Mouse (Mus musculus) liver, embryonic 13.5 days (tissue): ENCODE measurements at regions not wholly inside any gene's neighbourhood (a gene's known extent, or its start where the extent isn't known, plus 50 kb on each side); places are given as distances from the start of the nearest gene placed in this dataset.

ENCODE experiments used
- ATAC-seq: fragments of 200-750 bp; cut with Nextera tagmentation; 2 replicates; pipeline ENCODE4 v1.8.0; 2017; ENCODE audit warnings: low read depth, mild to moderate bottlenecking, moderate number of reproducible peaks, moderate library complexity
- DNase-seq: peaks from one replicate; pipeline ENCODE4 v3.0.0; 2022
- H3K27ac ChIP-seq: fragments of 300-500 bp; sonication (generic); 2 replicates; pipeline ENCODE4 v1.5.1; 2015; ENCODE audit warnings: moderate library complexity, mild to moderate bottlenecking, inconsistent platforms
- H3K27me3 ChIP-seq: fragments of 300-500 bp; sonication (generic); 2 replicates; pipeline ENCODE4 v1.6.1; 2015; ENCODE audit warnings: mild to moderate bottlenecking, inconsistent platforms
- H3K36me3 ChIP-seq: fragments of 300-500 bp; sonication (generic); 2 replicates; pipeline ENCODE4 v1.6.1; 2015; ENCODE audit warnings: mild to moderate bottlenecking, inconsistent platforms
- H3K4me1 ChIP-seq: fragments of 300-500 bp; sonication (generic); replicated peaks from 2 replicates; pipeline ENCODE4 v1.6.1; 2015; ENCODE audit warnings: inconsistent platforms
- H3K4me2 ChIP-seq: fragments of 300-500 bp; sonication (generic); 2 replicates; pipeline ENCODE4 v1.6.1; 2015; ENCODE audit warnings: inconsistent platforms, mild to moderate bottlenecking, moderate library complexity
- H3K4me3 ChIP-seq: fragments of 300-500 bp; sonication (generic); replicated peaks from 2 replicates; pipeline ENCODE4 v1.5.1; 2015; ENCODE audit warnings: mild to moderate bottlenecking, inconsistent platforms
- H3K9ac ChIP-seq: fragments of 300-500 bp; sonication (generic); 2 replicates; pipeline ENCODE4 v1.6.1; 2015; ENCODE audit warnings: mild to moderate bottlenecking, inconsistent platforms
- H3K9me3 ChIP-seq: fragments of 300-500 bp; sonication (generic); replicated peaks from 2 replicates; pipeline ENCODE4 v1.6.1; 2016; ENCODE audit warnings: inconsistent platforms
- WGBS: fragments of 180-500 bp; shearing (Covaris S2); methylation state at CpG from one replicate; pipeline ENCODE4 v1.1.7; 2015; ENCODE audit not compliant: insufficient replicate concordance; 5-methylcytosine and 5-hydroxymethylcytosine counted together

- Histone ChIP-seq H3K36me3 (no peaks in the 10 kb centered on the region), H3K9ac (no peak overlapping the region), H3K4me1 (no peaks in the 10 kb centered on the region), H3K4me2 (no peak overlapping the region), H3K4me3 (no peak overlapping the region), H3K27ac (no peak overlapping the region), H3K9me3 (no peaks in the 10 kb centered on the region), H3K27me3 (no peaks in the 10 kb centered on the region)
- ATAC-seq (no peak), DNase-seq (no peak)
- whole genome bisulfite sequencing: 75% methylated on average over 5 of the region's 5 CpGs
Observed at GRCm38 (mm10) chr13:100988116-100988515, 154.9 kb upstream of the Slc30a5 start.

- H3K27me3 ChIP-seq: no peaks in the 10 kb centered on the region
- H3K9me3 ChIP-seq: no peaks in the 10 kb centered on the region
- no peak overlapping the region for H3K4me2 ChIP-seq
- DNase-seq: no peak
- no peak overlapping the region for H3K27ac ChIP-seq
- H3K9ac ChIP-seq: no peak overlapping the region
- no peak for ATAC-seq
- no peaks in the 10 kb centered on the region for H3K36me3 ChIP-seq
- H3K4me1 ChIP-seq: no peaks in the 10 kb centered on the region
- 63% methylated on average over 3 of the region's 3 CpGs for WGBS
- no peak overlapping the region for H3K4me3 ChIP-seq
Observed at GRCm38 (mm10) chr13:100975741-100976140, 142.5 kb upstream of the Slc30a5 start.

GRCm38 (mm10) chr13:100971080-100972017, 138.1 kb upstream of the Slc30a5 start:
- Histone ChIP-seq H3K9ac (no peak overlapping the region), H3K9me3 (no peaks in the 10 kb centered on the region), H3K4me1 (no peaks in the 10 kb centered on the region), H3K36me3 (no peaks in the 10 kb centered on the region), H3K4me2 (no peak overlapping the region), H3K4me3 (no peak overlapping the region), H3K27me3 (no peaks in the 10 kb centered on the region), H3K27ac (no peak overlapping the region)
- no peak for ATAC-seq
- WGBS: 63% methylated on average over 2 of the region's 2 CpGs
- no peak for DNase-seq

- DNase-seq: no peak
- Histone ChIP-seq H3K4me1 (no peaks in the 10 kb centered on the region), H3K36me3 (no peaks in the 10 kb centered on the region), H3K27ac (no peak overlapping the region), H3K4me3 (no peak overlapping the region), H3K9me3 (no peaks in the 10 kb centered on the region), H3K4me2 (no peak overlapping the region), H3K27me3 (no peaks in the 10 kb centered on the region), H3K9ac (no peak overlapping the region)
- ATAC-seq: no peak
- 71% methylated on average over 4 of the region's 4 CpGs for WGBS
Observed at GRCm38 (mm10) chr13:100962811-100963540, 129.7 kb upstream of the Slc30a5 start.

GRCm38 (mm10) chr13:100954598-100955251, 121.5 kb upstream of the Slc30a5 start:
- no peak for ATAC-seq
- H3K36me3 ChIP-seq: no peaks in the 10 kb centered on the region
- peaks cover 16% of the 10 kb centered on the region for H3K4me1 ChIP-seq
- no peak overlapping the region for H3K4me2 ChIP-seq
- no peak overlapping the region for H3K27ac ChIP-seq
- H3K4me3 ChIP-seq: no peak overlapping the region
- DNase-seq: no peak
- no peak overlapping the region for H3K9ac ChIP-seq
- no peaks in the 10 kb centered on the region for H3K27me3 ChIP-seq
- no peaks in the 10 kb centered on the region for H3K9me3 ChIP-seq
- 47% methylated on average over 8 of the region's 8 CpGs for WGBS

GRCm38 (mm10) chr13:100954106-100954505, 120.9 kb upstream of the Slc30a5 start:
- DNase-seq (no peak), ATAC-seq (no peak)
- H3K36me3 ChIP-seq: no peaks in the 10 kb centered on the region
- no peaks in the 10 kb centered on the region for H3K9me3 ChIP-seq
- H3K9ac ChIP-seq: no peak overlapping the region
- 52% methylated on average over 1 of the region's 1 CpGs for WGBS
- H3K27me3 ChIP-seq: no peaks in the 10 kb centered on the region
- H3K27ac ChIP-seq: no peak overlapping the region
- no peak overlapping the region for H3K4me3 ChIP-seq
- H3K4me2 ChIP-seq: no peak overlapping the region
- peaks cover 16% of the 10 kb centered on the region for H3K4me1 ChIP-seq

DNA sequence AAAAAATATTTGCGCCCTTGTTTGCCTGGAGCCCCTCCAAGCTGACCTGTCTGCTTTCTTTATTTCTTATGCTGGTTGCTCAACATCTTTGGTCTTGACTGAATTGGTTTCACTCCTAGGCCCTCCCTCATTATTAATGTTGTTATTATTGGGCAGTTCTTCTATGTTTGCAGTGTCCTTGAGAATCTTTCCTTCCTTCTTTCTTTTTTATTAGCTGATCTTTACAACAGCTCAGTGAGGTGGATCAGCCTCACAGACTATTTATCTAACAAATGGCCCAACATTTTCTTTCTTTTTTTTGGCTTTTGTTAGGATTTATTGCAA, 117.9 kb upstream of the Slc30a5 start:
- WGBS: 68% methylated on average over 1 of the region's 1 CpGs
- Histone ChIP-seq H3K36me3 (no peaks in the 10 kb centered on the region), H3K27me3 (no peaks in the 10 kb centered on the region), H3K9me3 (no peaks in the 10 kb centered on the region), H3K27ac (no peak overlapping the region), H3K4me1 (peaks cover 16% of the 10 kb centered on the region), H3K4me3 (no peak overlapping the region), H3K9ac (no peak overlapping the region), H3K4me2 (no peak overlapping the region)
- DNase-seq (no peak), ATAC-seq (no peak)

- Histone ChIP-seq H3K36me3 (no peaks in the 10 kb centered on the region), H3K4me3 (no peak overlapping the region), H3K4me1 (peaks cover 16% of the 10 kb centered on the region), H3K4me2 (no peak overlapping the region), H3K9ac (no peak overlapping the region), H3K27me3 (no peaks in the 10 kb centered on the region), H3K9me3 (no peaks in the 10 kb centered on the region), H3K27ac (no peak overlapping the region)
- DNase-seq: no peak
- ATAC-seq: peak; percentile 62
- 44% methylated on average over 7 of the region's 7 CpGs for WGBS
Observed at GRCm38 (mm10) chr13:100950348-100951184, 117.3 kb upstream of the Slc30a5 start.

DNA sequence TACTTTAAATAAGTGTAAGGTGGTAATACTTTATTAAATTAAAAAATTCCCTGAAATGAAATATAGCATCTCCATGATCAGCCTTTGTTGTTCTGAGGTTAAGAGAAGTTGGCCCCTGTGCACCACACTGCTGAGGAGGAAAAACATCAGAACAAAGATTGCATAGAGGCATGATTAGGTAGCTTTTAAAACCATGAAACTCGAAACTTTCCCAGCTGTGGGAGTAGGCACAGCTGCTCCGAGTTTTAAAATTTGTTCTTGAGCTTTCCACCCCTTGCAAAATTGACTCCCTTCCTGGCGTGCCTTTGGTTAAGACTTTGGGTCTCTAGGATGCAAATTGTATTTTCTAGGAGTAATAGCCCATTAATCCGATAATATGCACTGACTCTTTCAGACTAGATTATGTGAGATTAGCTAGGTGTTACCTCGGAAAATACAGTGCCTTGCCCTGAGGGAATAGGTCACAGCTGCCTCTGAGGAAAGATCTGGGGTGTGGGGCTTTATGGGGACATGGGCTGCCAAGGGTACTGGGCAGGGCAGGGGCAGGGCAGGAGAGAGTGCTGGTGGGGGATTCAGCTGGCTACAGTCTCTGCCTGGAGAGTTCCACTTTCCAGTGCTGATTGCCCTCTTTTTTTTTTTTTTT, 110.1 kb upstream of the Slc30a5 start:
- Histone ChIP-seq H3K4me2 (no peak overlapping the region), H3K9ac (no peak overlapping the region), H3K9me3 (no peaks in the 10 kb centered on the region), H3K27me3 (no peaks in the 10 kb centered on the region), H3K4me1 (no peaks in the 10 kb centered on the region), H3K4me3 (no peak overlapping the region), H3K27ac (no peak overlapping the region), H3K36me3 (no peaks in the 10 kb centered on the region)
- no peak for DNase-seq
- 57% methylated on average over 5 of the region's 5 CpGs for WGBS
- no peak for ATAC-seq

- DNase-seq: no peak
- no peaks in the 10 kb centered on the region for H3K36me3 ChIP-seq
- H3K27me3 ChIP-seq: no peaks in the 10 kb centered on the region
- ATAC-seq: no peak
- no peaks in the 10 kb centered on the region for H3K4me1 ChIP-seq
- no peak overlapping the region for H3K9ac ChIP-seq
- no peak overlapping the region for H3K4me2 ChIP-seq
- WGBS: 64% methylated on average over 13 of the region's 13 CpGs
- no peaks in the 10 kb centered on the region for H3K9me3 ChIP-seq
- H3K4me3 ChIP-seq: no peak overlapping the region
- H3K27ac ChIP-seq: no peak overlapping the region
Observed at GRCm38 (mm10) chr13:100940791-100941190, 107.6 kb upstream of the Slc30a5 start.
